Mouse (Mus musculus) kidney, embryonic 14.5 days (tissue): ENCODE measurements around the gene 4632433K11Rik. TPM values are rescaled to one million over a fixed set of nuclear protein-coding genes. Genes with fewer than 3 reads are reported as not detected.

Experiments
- polyA plus RNA-seq: library from polyadenylated mRNA; unstranded; fragments of >200 nt; fragmentation: Nextera tagmentation; extraction: Ambion mirVana; gene quantifications from 2 replicates; pipeline ENCODE4 v1.2.1, GENCODE M21; 2014

Gene 4632433K11Rik
- polyA plus RNA-seq, 1 experiment from 2014 or later = not detected

Other genes with a start within 250 kb of the 4632433K11Rik start
- 6.9 and 8.2 TPM in 2 replicates for gene Tmem238, start 244.5 kb upstream of the 4632433K11Rik start, polyA plus RNA-seq
- gene Rpl28, start 241.2 kb upstream of the 4632433K11Rik start, polyA plus RNA-seq = 251 and 292 TPM in 2 replicates
- gene Ube2s, start 221.5 kb upstream of the 4632433K11Rik start, polyA plus RNA-seq = 465 and 546 TPM in 2 replicates
- 0.89 and 1.1 TPM in 2 replicates for gene Shisa7, start 189.4 kb upstream of the 4632433K11Rik start, polyA plus RNA-seq
- 4.5 and 8.3 TPM in 2 replicates for gene Isoc2b, start 163.9 kb upstream of the 4632433K11Rik start, polyA plus RNA-seq
- gene Isoc2a, start 157.0 kb upstream of the 4632433K11Rik start, polyA plus RNA-seq = 0.95 and 1.3 TPM in 2 replicates
- gene Gm36210, start 127.6 kb upstream of the 4632433K11Rik start, polyA plus RNA-seq = 0.22 TPM in 1 of 2 replicates, not detected in the other
- 4.5 and 5.2 TPM in 2 replicates for gene Zfp628, start 118.9 kb upstream of the 4632433K11Rik start, polyA plus RNA-seq
- gene Nat14, start 112.1 kb upstream of the 4632433K11Rik start, polyA plus RNA-seq = 3.1 and 3.6 TPM in 2 replicates
- 1.1 and 2.5 TPM in 2 replicates for gene Ssc5d, start 108.3 kb upstream of the 4632433K11Rik start, polyA plus RNA-seq
- 0.43 TPM in 1 of 2 replicates, not detected in the other for gene Sbk2, start 69.7 kb upstream of the 4632433K11Rik start, polyA plus RNA-seq
- 0.06 TPM in 1 of 2 replicates, not detected in the other for gene Sbk3, start 63.0 kb upstream of the 4632433K11Rik start, polyA plus RNA-seq
- gene Zfp579, start 38.0 kb upstream of the 4632433K11Rik start, polyA plus RNA-seq = 36.6 and 41.6 TPM in 2 replicates
- 11.7 and 12.3 TPM in 2 replicates for gene Zfp524, start 19.7 kb upstream of the 4632433K11Rik start, polyA plus RNA-seq
- gene Fiz1, start 19.4 kb upstream of the 4632433K11Rik start, polyA plus RNA-seq = 46.5 and 48.6 TPM in 2 replicates
- 1.1 and 3.4 TPM in 2 replicates for gene Gm44973, start 18.6 kb upstream of the 4632433K11Rik start, polyA plus RNA-seq
- 9.9 and 10.0 TPM in 2 replicates for gene Zfp865, start 13.7 kb upstream of the 4632433K11Rik start, polyA plus RNA-seq
- gene Ccdc106, start 13.6 kb upstream of the 4632433K11Rik start, polyA plus RNA-seq = 23.2 and 25.5 TPM in 2 replicates
- gene Zfp784, start 4.3 kb downstream of the 4632433K11Rik start, polyA plus RNA-seq = 3.8 and 5.0 TPM in 2 replicates
- 43.6 and 56.2 TPM in 2 replicates for gene Zfp580, start 17.4 kb downstream of the 4632433K11Rik start, polyA plus RNA-seq
- gene U2af2, start 28.0 kb downstream of the 4632433K11Rik start, polyA plus RNA-seq = 120 and 148 TPM in 2 replicates
- gene Epn1, start 46.1 kb downstream of the 4632433K11Rik start, polyA plus RNA-seq = 53.2 and 63.8 TPM in 2 replicates
- gene Rfpl4, start 82.8 kb downstream of the 4632433K11Rik start, polyA plus RNA-seq = not detected in 2 replicates
- gene Rasl2-9, start 91.8 kb downstream of the 4632433K11Rik start, polyA plus RNA-seq = 0.28 and 0.43 TPM in 2 replicates
- gene Vmn1r55, start 115.6 kb downstream of the 4632433K11Rik start, polyA plus RNA-seq = not detected in 2 replicates
- not detected in 2 replicates for gene Vmn1r56, start 162.6 kb downstream of the 4632433K11Rik start, polyA plus RNA-seq
- gene Vmn1r57, start 184.4 kb downstream of the 4632433K11Rik start, polyA plus RNA-seq = not detected in 2 replicates